Mouse (Mus musculus): ENCODE results near the gene Adcy3. TPM values are rescaled to one million over a fixed set of nuclear protein-coding genes. Genes with fewer than 3 reads are reported as not detected.

Gene Adcy3
- polyA plus RNA-seq, 1 experiment from 2014 or later = 10.2 TPM

- no peak overlapping the region for H3K4me3 ChIP-seq
- no peak overlapping the region for H3K9ac ChIP-seq
- H3K4me1 ChIP-seq = no peaks in the 10 kb centered on the region
- no peaks in the 10 kb centered on the region for H3K27me3 ChIP-seq
- WGBS = 91% methylated on average over 7 of the region's 7 CpGs
- H3K9me3 ChIP-seq (replicated peaks) = no peaks in the 10 kb centered on the region
- H3K4me2 ChIP-seq (replicated peaks) = no peak overlapping the region
- no peaks in the 10 kb centered on the region for H3K36me3 ChIP-seq
- H3K27ac ChIP-seq = no peak overlapping the region
- no peak for ATAC-seq (ENCODE audit: low FRiP score)
Measured at GRCm38 (mm10) chr12:4158868-4159632, 26.1 kb downstream of the Adcy3 start.

GRCm38 (mm10) chr12:4160322-4160721, 27.4 kb downstream of the Adcy3 start:
- WGBS = 72% methylated on average over 7 of the region's 7 CpGs
- no peak for ATAC-seq (ENCODE audit: low FRiP score)
- Histone ChIP-seq H3K9me3 (replicated peaks) (no peaks in the 10 kb centered on the region), H3K27me3 (no peaks in the 10 kb centered on the region), H3K9ac (no peak overlapping the region), H3K4me3 (no peak overlapping the region), H3K27ac (no peak overlapping the region), H3K4me1 (no peaks in the 10 kb centered on the region), H3K36me3 (no peaks in the 10 kb centered on the region), H3K4me2 (replicated peaks) (no peak overlapping the region)

- no peaks in the 10 kb centered on the region for H3K27me3 ChIP-seq
- ATAC-seq (ENCODE audit: low FRiP score) = no peak
- H3K9me3 ChIP-seq (replicated peaks) = no peaks in the 10 kb centered on the region
- H3K9ac ChIP-seq = no peak overlapping the region
- no peak overlapping the region for H3K4me3 ChIP-seq
- 15% methylated on average over 2 of the region's 2 CpGs for WGBS
- H3K4me2 ChIP-seq (replicated peaks) = no peak overlapping the region
- no peaks in the 10 kb centered on the region for H3K36me3 ChIP-seq
- H3K4me1 ChIP-seq = no peaks in the 10 kb centered on the region
- no peak overlapping the region for H3K27ac ChIP-seq
Measured at GRCm38 (mm10) chr12:4162886-4163285, 30.0 kb downstream of the Adcy3 start.

GRCm38 (mm10) chr12:4166970-4167369, 34.1 kb downstream of the Adcy3 start:
- Histone ChIP-seq H3K4me2 (replicated peaks) (no peak overlapping the region), H3K27ac (no peak overlapping the region), H3K4me3 (no peak overlapping the region), H3K4me1 (no peaks in the 10 kb centered on the region), H3K9ac (no peak overlapping the region), H3K9me3 (replicated peaks) (no peaks in the 10 kb centered on the region), H3K27me3 (no peaks in the 10 kb centered on the region), H3K36me3 (no peaks in the 10 kb centered on the region)
- 91% methylated on average over 3 of the region's 3 CpGs for WGBS
- ATAC-seq (ENCODE audit: low FRiP score) = no peak

- ATAC-seq (ENCODE audit: low FRiP score) = no peak
- Histone ChIP-seq H3K27ac (no peak overlapping the region), H3K9ac (no peak overlapping the region), H3K36me3 (no peaks in the 10 kb centered on the region), H3K4me1 (no peaks in the 10 kb centered on the region), H3K4me2 (replicated peaks) (no peak overlapping the region), H3K4me3 (no peak overlapping the region), H3K27me3 (no peaks in the 10 kb centered on the region), H3K9me3 (replicated peaks) (no peaks in the 10 kb centered on the region)
- WGBS = 95% methylated on average over 1 of the region's 1 CpGs
Measured at GRCm38 (mm10) chr12:4169058-4169457, 36.2 kb downstream of the Adcy3 start.

- no peak for ATAC-seq (ENCODE audit: low FRiP score)
- Histone ChIP-seq H3K4me2 (replicated peaks) (no peak overlapping the region), H3K9me3 (replicated peaks) (no peaks in the 10 kb centered on the region), H3K4me1 (no peaks in the 10 kb centered on the region), H3K4me3 (no peak overlapping the region), H3K36me3 (no peaks in the 10 kb centered on the region), H3K27me3 (no peaks in the 10 kb centered on the region), H3K27ac (no peak overlapping the region), H3K9ac (no peak overlapping the region)
- WGBS = 90% methylated on average over 5 of the region's 5 CpGs
Measured at GRCm38 (mm10) chr12:4169622-4170021, 36.7 kb downstream of the Adcy3 start.

- WGBS = 85% methylated on average over 15 of the region's 15 CpGs
- H3K27me3 ChIP-seq = no peaks in the 10 kb centered on the region
- H3K9ac ChIP-seq = no peak overlapping the region
- H3K4me1 ChIP-seq = no peaks in the 10 kb centered on the region
- H3K36me3 ChIP-seq = no peaks in the 10 kb centered on the region
- no peak for ATAC-seq (ENCODE audit: low FRiP score)
- H3K9me3 ChIP-seq (replicated peaks) = no peaks in the 10 kb centered on the region
- H3K4me2 ChIP-seq (replicated peaks) = no peak overlapping the region
- no peak overlapping the region for H3K4me3 ChIP-seq
- no peak overlapping the region for H3K27ac ChIP-seq
Measured at GRCm38 (mm10) chr12:4173108-4173790, 40.3 kb downstream of the Adcy3 start.

GRCm38 (mm10) chr12:4178839-4179238, 45.9 kb downstream of the Adcy3 start:
- H3K4me2 ChIP-seq (replicated peaks) = no peak overlapping the region
- no peaks in the 10 kb centered on the region for H3K9me3 ChIP-seq (replicated peaks)
- H3K4me1 ChIP-seq = peaks cover 8% of the 10 kb centered on the region
- H3K27ac ChIP-seq = no peak overlapping the region
- ATAC-seq (ENCODE audit: low FRiP score) = no peak
- no peaks in the 10 kb centered on the region for H3K36me3 ChIP-seq
- H3K27me3 ChIP-seq = no peaks in the 10 kb centered on the region
- no peak overlapping the region for H3K4me3 ChIP-seq
- WGBS = 38% methylated on average over 5 of the region's 5 CpGs
- no peak overlapping the region for H3K9ac ChIP-seq

GRCm38 (mm10) chr12:4179671-4180233, 46.8 kb downstream of the Adcy3 start:
- Histone ChIP-seq H3K27me3 (no peaks in the 10 kb centered on the region), H3K4me2 (replicated peaks) (no peak overlapping the region), H3K4me3 (no peak overlapping the region), H3K9me3 (replicated peaks) (no peaks in the 10 kb centered on the region), H3K36me3 (no peaks in the 10 kb centered on the region), H3K9ac (no peak overlapping the region), H3K27ac (no peak overlapping the region), H3K4me1 (peaks cover 8% of the 10 kb centered on the region)
- ATAC-seq (ENCODE audit: low FRiP score) = no peak
- 84% methylated on average over 6 of the region's 6 CpGs for WGBS

GRCm38 (mm10) chr12:4180507-4180906, 47.6 kb downstream of the Adcy3 start:
- no peak overlapping the region for H3K4me2 ChIP-seq (replicated peaks)
- H3K9me3 ChIP-seq (replicated peaks) = no peaks in the 10 kb centered on the region
- no peak overlapping the region for H3K9ac ChIP-seq
- no peak overlapping the region for H3K4me3 ChIP-seq
- 60% methylated on average over 3 of the region's 3 CpGs for WGBS
- no peaks in the 10 kb centered on the region for H3K27me3 ChIP-seq
- no peak for ATAC-seq (ENCODE audit: low FRiP score)
- no peak overlapping the region for H3K27ac ChIP-seq
- no peaks in the 10 kb centered on the region for H3K36me3 ChIP-seq
- peaks cover 8% of the 10 kb centered on the region for H3K4me1 ChIP-seq

- Histone ChIP-seq H3K4me1 (peaks cover 10% of the 10 kb centered on the region), H3K9ac (no peak overlapping the region), H3K27ac (no peak overlapping the region), H3K36me3 (no peaks in the 10 kb centered on the region), H3K4me3 (no peak overlapping the region), H3K4me2 (replicated peaks) (no peak overlapping the region), H3K9me3 (replicated peaks) (no peaks in the 10 kb centered on the region), H3K27me3 (no peaks in the 10 kb centered on the region)
- ATAC-seq (ENCODE audit: low FRiP score) = no peak
- WGBS = 53% methylated on average over 2 of the region's 2 CpGs
Measured at GRCm38 (mm10) chr12:4184648-4185047, 51.7 kb downstream of the Adcy3 start.

- H3K4me3 ChIP-seq = no peak overlapping the region
- peak overlapping the region; percentile 12 for H3K27ac ChIP-seq
- H3K9ac ChIP-seq = 0 out of 2 replicates have a peak overlapping the region, but pooled peaks have one; percentile 2
- no peak overlapping the region for H3K4me2 ChIP-seq (replicated peaks)
- WGBS = 35% methylated on average over 14 of the region's 14 CpGs
- peak; percentile 80 for ATAC-seq (ENCODE audit: low FRiP score)
- H3K4me1 ChIP-seq = peaks cover 21% of the 10 kb centered on the region
- H3K9me3 ChIP-seq (replicated peaks) = no peaks in the 10 kb centered on the region
- H3K27me3 ChIP-seq = no peaks in the 10 kb centered on the region
- no peaks in the 10 kb centered on the region for H3K36me3 ChIP-seq
Measured at GRCm38 (mm10) chr12:4188171-4189059, 55.5 kb downstream of the Adcy3 start.
